Mouse (Mus musculus): ENCODE data around the gene Myrip.

- TF ChIP-seq MAX (IDR thresholded peaks at IDR 0.05) (no peak), CTCF (IDR thresholded peaks at IDR 0.05; ENCODE audit: control insufficient read depth, insufficient read depth, insufficient read length) (no peak), FOSL1 (IDR thresholded peaks at IDR 0.05; ENCODE audit: insufficient read depth, low read length, poor library complexity, severe bottlenecking) (no peak), MYOD1 (IDR thresholded peaks at IDR 0.05; ENCODE audit: control insufficient read depth, insufficient read length, low read depth) (no peak), USF1 (IDR thresholded peaks at IDR 0.05; ENCODE audit: low read depth) (no peak)
Measured at GRCm38 (mm10) chr9:120281147-120281546, 20.2 kb upstream of the Myrip start.
